Mouse (Mus musculus): ENCODE results near the gene Prcd. TPM values are rescaled to one million over a fixed set of nuclear protein-coding genes. Genes with fewer than 3 reads are reported as not detected.

The Prcd gene
- polyA plus RNA-seq, 1 experiment from 2014 or later: 0.39 TPM

GRCm38 (mm10) chr11:116667930-116668329 lies 14.6 kb downstream of the Prcd start:
- no peaks in the 10 kb centered on the region for H3K9me3 ChIP-seq
- H3K27ac ChIP-seq: no peak overlapping the region
- WGBS: 87% methylated on average over 8 of the region's 8 CpGs
- no peak overlapping the region for H3K9ac ChIP-seq
- H3K36me3 ChIP-seq: peaks cover 2% of the 10 kb centered on the region
- no peak overlapping the region for H3K4me3 ChIP-seq
- H3K4me2 ChIP-seq (replicated peaks): no peak overlapping the region
- H3K27me3 ChIP-seq (replicated peaks): peaks cover 3% of the 10 kb centered on the region; the same call in 1 of the 2 replicates
- H3K4me1 ChIP-seq: peaks cover 46% of the 10 kb centered on the region
- no peak for ATAC-seq (ENCODE audit: low FRiP score, low read depth)

- no peaks in the 10 kb centered on the region for H3K9me3 ChIP-seq
- peaks cover 46% of the 10 kb centered on the region for H3K4me1 ChIP-seq
- H3K27ac ChIP-seq: no peak overlapping the region
- H3K4me2 ChIP-seq (replicated peaks): no peak overlapping the region
- H3K9ac ChIP-seq: no peak overlapping the region
- H3K4me3 ChIP-seq: no peak overlapping the region
- peaks cover 6% of the 10 kb centered on the region for H3K36me3 ChIP-seq
- no peak for ATAC-seq (ENCODE audit: low FRiP score, low read depth)
- WGBS: 85% methylated on average over 10 of the region's 10 CpGs
- H3K27me3 ChIP-seq (replicated peaks): peaks cover 3% of the 10 kb centered on the region; the same call in 1 of the 2 replicates
These were observed 15.1 kb downstream of the Prcd start for GRCm38 (mm10) chr11:116668381-116668825.

- Histone ChIP-seq H3K4me2 (replicated peaks) (no peak overlapping the region), H3K27ac (no peak overlapping the region), H3K9ac (no peak overlapping the region), H3K4me3 (no peak overlapping the region), H3K4me1 (peaks cover 42% of the 10 kb centered on the region), H3K36me3 (peaks cover 11% of the 10 kb centered on the region), H3K27me3 (replicated peaks) (peaks cover under 1% of the 10 kb centered on the region; the same call in 1 of the 2 replicates), H3K9me3 (no peaks in the 10 kb centered on the region)
- no peak for ATAC-seq (ENCODE audit: low FRiP score, low read depth)
- WGBS: 38% methylated on average over 7 of the region's 7 CpGs
These were observed 15.5 kb downstream of the Prcd start for GRCm38 (mm10) chr11:116668839-116669238.

- H3K9ac ChIP-seq: no peak overlapping the region
- no peaks in the 10 kb centered on the region for H3K9me3 ChIP-seq
- no peak overlapping the region for H3K4me2 ChIP-seq (replicated peaks)
- H3K36me3 ChIP-seq: peaks cover 16% of the 10 kb centered on the region
- H3K27me3 ChIP-seq (replicated peaks): no peaks in the 10 kb centered on the region; the same call in 1 of the 2 replicates
- peaks cover 40% of the 10 kb centered on the region for H3K4me1 ChIP-seq
- WGBS: 48% methylated on average over 5 of the region's 5 CpGs
- H3K27ac ChIP-seq: no peak overlapping the region
- no peak for ATAC-seq (ENCODE audit: low FRiP score, low read depth)
- H3K4me3 ChIP-seq: no peak overlapping the region
These were observed 16.0 kb downstream of the Prcd start for GRCm38 (mm10) chr11:116669316-116669715.

- Histone ChIP-seq H3K36me3 (peaks cover 21% of the 10 kb centered on the region), H3K4me2 (replicated peaks) (no peak overlapping the region), H3K27me3 (replicated peaks) (no peaks in the 10 kb centered on the region; the same call in 1 of the 2 replicates), H3K27ac (no peak overlapping the region), H3K4me3 (no peak overlapping the region), H3K9ac (no peak overlapping the region), H3K9me3 (no peaks in the 10 kb centered on the region), H3K4me1 (peaks cover 38% of the 10 kb centered on the region)
- 44% methylated on average over 13 of the region's 13 CpGs for WGBS
- ATAC-seq (ENCODE audit: low FRiP score, low read depth): no peak
These were observed 16.5 kb downstream of the Prcd start for GRCm38 (mm10) chr11:116669787-116670365.

- peak overlapping the region; percentile 91 for H3K4me2 ChIP-seq (replicated peaks)
- H3K9me3 ChIP-seq: no peaks in the 10 kb centered on the region
- H3K9ac ChIP-seq: no peak overlapping the region
- no peak for ATAC-seq (ENCODE audit: low FRiP score, low read depth)
- peaks cover 38% of the 10 kb centered on the region for H3K4me1 ChIP-seq
- no peak overlapping the region for H3K4me3 ChIP-seq
- H3K27me3 ChIP-seq (replicated peaks): no peaks in the 10 kb centered on the region; the same call in 1 of the 2 replicates
- H3K36me3 ChIP-seq: peaks cover 26% of the 10 kb centered on the region
- H3K27ac ChIP-seq: no peak overlapping the region
- WGBS: 88% methylated on average over 7 of the region's 7 CpGs
These were observed 17.1 kb downstream of the Prcd start for GRCm38 (mm10) chr11:116670386-116670785.

DNA sequence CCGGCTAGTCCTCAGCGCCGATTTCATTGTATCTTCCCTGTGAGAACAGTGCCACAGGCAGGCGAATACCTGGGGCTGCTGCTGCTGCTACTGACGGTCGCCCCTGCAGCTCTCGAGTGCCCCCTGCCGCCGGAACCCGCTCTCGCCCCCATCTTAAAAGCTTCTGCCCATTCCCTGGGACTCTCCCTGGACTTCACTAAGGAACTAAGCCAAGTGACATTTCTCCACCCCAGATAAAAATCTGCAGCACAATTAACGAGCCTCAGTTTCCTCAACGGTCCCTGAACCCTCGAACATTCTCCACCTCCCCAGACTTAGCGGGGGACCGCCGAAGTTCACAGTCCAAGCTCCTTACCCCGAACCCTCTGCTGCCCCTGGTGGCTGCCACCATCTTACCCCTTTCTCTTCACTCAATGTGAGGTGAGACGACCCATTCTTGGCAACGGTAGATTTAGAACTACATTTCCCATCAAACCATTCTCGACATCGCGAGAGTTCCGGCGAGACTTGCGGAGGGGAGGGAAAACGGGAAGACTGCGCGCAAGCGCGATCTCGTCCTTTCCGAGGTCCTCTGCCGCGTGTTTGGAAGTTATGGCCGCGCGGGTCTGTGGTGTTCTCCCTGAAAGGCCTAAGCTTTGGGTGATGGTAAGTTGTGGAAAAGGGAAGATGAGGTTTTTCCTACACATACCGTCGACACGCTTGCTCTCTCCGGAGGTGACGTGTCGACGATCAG lies 17.9 kb downstream of the Prcd start:
- Histone ChIP-seq H3K9me3 (no peaks in the 10 kb centered on the region), H3K9ac (peak overlapping the region; percentile 87), H3K4me2 (replicated peaks) (peak overlapping the region; percentile 91), H3K4me3 (peak overlapping the region; percentile 82), H3K4me1 (peaks cover 38% of the 10 kb centered on the region), H3K36me3 (peaks cover 35% of the 10 kb centered on the region), H3K27me3 (replicated peaks) (no peaks in the 10 kb centered on the region; the same call in 1 of the 2 replicates), H3K27ac (0 out of 2 replicates have a peak overlapping the region, but pooled peaks have one; percentile 20)
- WGBS: 3% methylated on average over 45 of the region's 45 CpGs
- ATAC-seq (ENCODE audit: low FRiP score, low read depth): peak; percentile 91

DNA sequence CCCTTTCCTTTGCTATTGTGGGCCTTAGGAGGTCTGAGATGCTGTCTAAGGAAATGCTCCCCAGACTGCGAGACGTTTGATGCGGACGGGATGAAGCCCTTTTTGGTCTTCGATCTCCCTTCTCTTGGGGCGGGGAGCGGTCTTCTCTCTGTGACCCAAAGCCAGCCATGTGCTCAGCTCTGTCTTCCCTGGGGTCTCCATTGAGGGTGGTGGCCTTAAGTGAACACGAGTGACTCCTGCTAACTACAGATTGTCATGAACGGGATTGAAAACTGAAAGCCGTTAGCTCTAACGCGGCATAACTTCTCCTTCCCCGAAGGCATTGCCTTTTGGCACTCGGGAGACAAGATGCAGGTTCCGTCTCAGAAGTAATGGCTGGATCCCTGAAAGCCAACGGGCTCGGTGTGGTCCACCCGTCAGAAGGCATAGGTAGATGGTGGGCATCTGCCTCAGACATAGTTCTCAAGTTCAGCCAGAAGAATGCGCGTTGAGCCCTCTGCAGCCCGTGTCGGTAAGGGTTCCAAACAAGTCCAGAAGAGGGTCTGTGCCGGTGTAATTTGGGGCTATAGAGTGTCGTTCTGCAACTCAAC lies 18.6 kb downstream of the Prcd start:
- Histone ChIP-seq H3K4me1 (peaks cover 38% of the 10 kb centered on the region), H3K9ac (peak overlapping the region; percentile 87), H3K27me3 (replicated peaks) (no peaks in the 10 kb centered on the region; the same call in 1 of the 2 replicates), H3K4me3 (peak overlapping the region; percentile 82), H3K9me3 (no peaks in the 10 kb centered on the region), H3K36me3 (peaks cover 42% of the 10 kb centered on the region), H3K27ac (0 out of 2 replicates have a peak overlapping the region, but pooled peaks have one; percentile 20), H3K4me2 (replicated peaks) (peak overlapping the region; percentile 91)
- peak; percentile 38; the same call in 1 of the 2 replicates for ATAC-seq (ENCODE audit: low FRiP score, low read depth)
- under 1% methylated on average over 24 of the region's 24 CpGs for WGBS

- Histone ChIP-seq H3K9me3 (no peaks in the 10 kb centered on the region), H3K4me2 (replicated peaks) (peak overlapping the region; percentile 91), H3K4me1 (peaks cover 38% of the 10 kb centered on the region), H3K9ac (peak overlapping the region; percentile 87), H3K27me3 (replicated peaks) (no peaks in the 10 kb centered on the region; the same call in 1 of the 2 replicates), H3K27ac (no peak overlapping the region), H3K4me3 (peak overlapping the region; percentile 82), H3K36me3 (peaks cover 48% of the 10 kb centered on the region)
- 18% methylated on average over 7 of the region's 7 CpGs for WGBS
- no peak for ATAC-seq (ENCODE audit: low FRiP score, low read depth)
These were observed 19.3 kb downstream of the Prcd start for GRCm38 (mm10) chr11:116672595-116672994.

DNA sequence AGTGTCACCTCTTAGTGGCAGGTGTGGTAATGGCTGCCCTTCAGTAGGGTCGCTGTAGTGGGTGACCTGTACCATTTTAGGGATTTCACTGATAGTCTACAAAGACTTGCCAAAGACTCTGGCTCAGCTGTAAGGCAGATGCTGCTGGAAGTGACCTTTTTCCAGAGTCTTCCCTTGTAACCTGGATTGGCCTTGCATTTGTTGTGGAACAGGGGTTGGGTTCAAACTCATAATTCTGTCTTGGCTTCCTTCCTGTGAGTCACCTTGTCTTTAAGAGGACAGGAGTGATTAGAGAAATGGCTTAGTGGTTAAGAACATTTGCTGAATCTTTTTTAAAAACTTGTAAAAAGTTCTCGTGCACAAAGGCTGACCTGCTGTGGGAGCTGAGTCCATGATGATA lies 20.1 kb downstream of the Prcd start:
- WGBS: 92% methylated on average over 2 of the region's 2 CpGs

DNA sequence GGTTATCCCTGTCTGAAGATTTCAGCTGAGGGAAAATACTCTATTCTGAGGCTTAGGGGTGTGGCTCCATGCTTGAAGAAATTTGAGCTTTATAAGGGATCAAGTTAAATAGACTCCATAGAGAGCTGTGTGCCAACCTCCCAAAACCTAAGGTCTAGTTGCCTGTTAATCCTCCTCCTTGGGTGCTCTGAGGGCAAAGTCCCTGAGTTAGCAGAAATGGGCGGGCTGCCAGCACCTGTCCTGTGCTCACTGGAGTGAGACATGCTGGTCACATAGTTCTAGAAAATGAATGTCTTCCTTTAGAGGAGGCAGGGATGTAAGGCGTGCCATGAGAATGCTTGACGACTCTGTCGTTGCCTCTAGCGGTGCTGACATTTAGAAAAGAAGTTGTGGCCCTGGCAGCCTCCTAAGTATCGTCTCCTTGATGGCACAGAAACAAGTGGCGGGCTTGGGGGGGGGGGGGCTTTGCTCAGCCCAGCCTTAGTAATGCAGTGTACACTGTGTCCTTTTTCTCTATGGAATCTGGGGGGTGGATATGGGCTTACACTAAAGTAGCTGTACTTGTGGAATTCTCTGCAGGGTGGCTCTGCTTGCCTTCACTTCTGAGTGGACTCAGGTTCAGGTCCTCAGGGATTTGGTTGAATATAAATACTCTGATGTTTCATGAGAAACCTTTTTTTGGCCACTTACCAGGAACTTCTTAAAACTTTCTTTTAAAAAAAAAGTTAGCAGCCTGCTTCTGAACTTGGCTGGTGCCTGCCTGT lies 21.5 kb downstream of the Prcd start:
- ATAC-seq (ENCODE audit: low FRiP score, low read depth): no peak
- Histone ChIP-seq H3K4me3 (no peak overlapping the region), H3K27me3 (replicated peaks) (no peaks in the 10 kb centered on the region), H3K4me2 (replicated peaks) (no peak overlapping the region), H3K36me3 (peaks cover 65% of the 10 kb centered on the region), H3K9me3 (no peaks in the 10 kb centered on the region), H3K27ac (no peak overlapping the region), H3K9ac (no peak overlapping the region), H3K4me1 (peaks cover 25% of the 10 kb centered on the region)
- 86% methylated on average over 7 of the region's 7 CpGs for WGBS

More for the DNA sequence above, 20.1 kb downstream of the Prcd start:
- Histone ChIP-seq H3K9me3 (no peaks in the 10 kb centered on the region), H3K27ac (no peak overlapping the region), H3K9ac (no peak overlapping the region), H3K36me3 (peaks cover 52% of the 10 kb centered on the region), H3K4me3 (no peak overlapping the region), H3K4me1 (peaks cover 38% of the 10 kb centered on the region), H3K27me3 (replicated peaks) (no peaks in the 10 kb centered on the region; the same call in 1 of the 2 replicates), H3K4me2 (replicated peaks) (peak overlapping the region; percentile 91; the same call in 1 of the 2 replicates)
- ATAC-seq (ENCODE audit: low FRiP score, low read depth): no peak

Measured in neural tube, embryonic 12.5 days (tissue).